Mouse (Mus musculus) intestine, embryonic 15.5 days (tissue): ENCODE measurements around the gene Ptpn14. TPM values are rescaled to one million over a fixed set of nuclear protein-coding genes. Genes with fewer than 3 reads are reported as not detected.

Experiments used
- ATAC-seq: fragments of 200-750 bp; cut with Nextera tagmentation; 2 replicates; pipeline ENCODE4 v1.8.0; 2017; ENCODE audit warnings: moderate TSS enrichment, moderate library complexity
- H3K27ac ChIP-seq: fragments of 300-500 bp; sonication (generic); 2 replicates; pipeline ENCODE4 v1.5.1; 2015; ENCODE audit warnings: mild to moderate bottlenecking, inconsistent platforms
- H3K27me3 ChIP-seq: fragments of 300-500 bp; sonication (generic); replicated peaks from 2 replicates; pipeline ENCODE4 v1.6.1; 2015; ENCODE audit warnings: inconsistent platforms
- H3K36me3 ChIP-seq: fragments of 300-500 bp; sonication (generic); 2 replicates; pipeline ENCODE4 v1.6.1; 2015; ENCODE audit warnings: inconsistent platforms
- H3K4me1 ChIP-seq: fragments of 300-500 bp; sonication (generic); replicated peaks from 2 replicates; pipeline ENCODE4 v1.6.1; 2015; ENCODE audit warnings: inconsistent platforms
- H3K4me2 ChIP-seq: fragments of 300-500 bp; sonication (generic); replicated peaks from 2 replicates; pipeline ENCODE4 v1.6.1; 2015; ENCODE audit warnings: mild to moderate bottlenecking, inconsistent platforms
- H3K4me3 ChIP-seq: fragments of 300-500 bp; sonication (generic); replicated peaks from 2 replicates; pipeline ENCODE4 v1.5.1; 2015; ENCODE audit warnings: inconsistent platforms
- H3K9ac ChIP-seq: fragments of 300-500 bp; sonication (generic); 2 replicates; pipeline ENCODE4 v1.6.1; 2015; ENCODE audit warnings: inconsistent platforms
- H3K9me3 ChIP-seq: fragments of 300-500 bp; sonication (generic); 2 replicates; pipeline ENCODE4 v1.6.1; 2016; ENCODE audit warnings: inconsistent platforms
- WGBS: fragments of 180-500 bp; shearing (Covaris S2); methylation state at CpG from one replicate; pipeline ENCODE4 v1.1.7; 2015; 5-methylcytosine and 5-hydroxymethylcytosine counted together
- polyA plus RNA-seq: library from polyadenylated mRNA; unstranded; fragments of >200 nt; fragmentation: Nextera tagmentation; extraction: Ambion mirVana; gene quantifications from 2 replicates; pipeline ENCODE4 v1.2.1, GENCODE M21; 2015

Ptpn14 gene
- polyA plus RNA-seq, 1 experiment from 2014 or later = 6.2 TPM

GRCm38 (mm10) chr1:189923157-189923556 lies 195.1 kb downstream of the Ptpn14 start:
- no peaks in the 10 kb centered on the region for H3K27me3 ChIP-seq
- no peaks in the 10 kb centered on the region for H3K36me3 ChIP-seq
- no peak overlapping the region for H3K4me3 ChIP-seq
- no peak overlapping the region for H3K9ac ChIP-seq
- ATAC-seq = no peak
- no peak overlapping the region for H3K27ac ChIP-seq
- H3K4me1 ChIP-seq = peaks cover 12% of the 10 kb centered on the region
- WGBS = 85% methylated on average over 4 of the region's 4 CpGs
- 0 out of 2 replicates have a peak overlapping the region, but pooled peaks have one; percentile 87 for H3K4me2 ChIP-seq
- H3K9me3 ChIP-seq = no peaks in the 10 kb centered on the region

GRCm38 (mm10) chr1:189923871-189924568 lies 196.0 kb downstream of the Ptpn14 start:
- 79% methylated on average over 22 of the region's 22 CpGs for WGBS
- Histone ChIP-seq H3K27me3 (no peaks in the 10 kb centered on the region), H3K4me3 (no peak overlapping the region), H3K36me3 (no peaks in the 10 kb centered on the region), H3K4me2 (no peak overlapping the region), H3K4me1 (peaks cover 12% of the 10 kb centered on the region), H3K27ac (no peak overlapping the region), H3K9me3 (no peaks in the 10 kb centered on the region), H3K9ac (no peak overlapping the region)
- ATAC-seq = no peak

- no peak for ATAC-seq
- 72% methylated on average over 8 of the region's 8 CpGs for WGBS
- H3K4me3 ChIP-seq = no peak overlapping the region
Observed at GRCm38 (mm10) chr1:189926279-189926678, 198.2 kb downstream of the Ptpn14 start.

More at GRCm38 (mm10) chr1:189926279-189926678, 198.2 kb downstream of the Ptpn14 start:
- Histone ChIP-seq H3K4me1 (peaks cover 2% of the 10 kb centered on the region), H3K27ac (no peak overlapping the region), H3K36me3 (no peaks in the 10 kb centered on the region), H3K9ac (no peak overlapping the region), H3K27me3 (no peaks in the 10 kb centered on the region), H3K4me2 (no peak overlapping the region), H3K9me3 (no peaks in the 10 kb centered on the region)

Other genes with a start within 250 kb of the Ptpn14 start
- 60.6 and 72.0 TPM in 2 replicates for gene Cenpf, start 40.2 kb upstream of the Ptpn14 start, polyA plus RNA-seq
- gene Smyd2, start 194.1 kb downstream of the Ptpn14 start, polyA plus RNA-seq = 101 and 112 TPM in 2 replicates